Comparison of ENCODE assay signal across 15 mouse cellular contexts in the genomic region with DNA sequence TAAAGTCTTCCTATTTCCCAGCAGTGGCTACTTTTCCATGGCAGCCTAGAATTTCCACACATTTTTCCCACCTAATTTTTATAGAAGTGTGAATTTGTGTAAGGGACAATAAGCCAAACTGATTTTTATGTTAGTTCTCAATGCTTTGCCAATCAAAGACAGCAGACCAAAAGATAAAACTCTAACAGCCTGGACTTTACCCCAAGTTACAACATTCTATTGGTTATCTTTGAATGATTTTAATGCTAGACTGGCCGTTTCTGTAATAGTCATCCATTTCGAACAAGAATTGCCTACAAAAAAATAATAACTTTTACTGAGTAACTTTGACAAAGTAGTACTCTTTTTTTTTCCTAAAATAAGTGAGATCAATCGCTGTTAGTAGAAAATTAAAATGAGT.
DNase-seq lines count a peak whose midpoint lies in the region; ATAC-seq and TF ChIP-seq lines count a peak whose summit lies in the region.
"Had no signal": no experiment of that assay in that cellular context is flagged by ENCODE, and none has a peak within 500 bp of the region (broad histone marks: within the 10 kb centered on the region; RNA-seq: fewer than 3 reads in every experiment).

No protein-coding gene starts in this region.

- H3K27me3 ChIP-seq in forebrain, embryonic 14.5 days (replicated peaks; ENCODE audit: control insufficient read depth, insufficient read depth, low read length): no peaks in the 10 kb centered on the region
- no peaks in the 10 kb centered on the region for H3K27me3 ChIP-seq in hindbrain, embryonic 14.5 days (ENCODE audit: control insufficient read depth, insufficient read depth, low read length)
- H3K27me3 ChIP-seq in midbrain, embryonic 15.5 days (replicated peaks): no peaks in the 10 kb centered on the region
- H3K27me3 ChIP-seq: embryonic facial prominence, embryonic 12.5 days; lung, embryonic 15.5 days had no signal

- ATAC-seq in forebrain, embryonic 14.5 days: no peak
- ATAC-seq in hindbrain, embryonic 14.5 days (ENCODE audit: low FRiP score): no peak
- ATAC-seq in midbrain, embryonic 15.5 days (replicated peaks): no peak
- ATAC-seq: CD4-positive, CD25-positive, alpha-beta regulatory T cell, adult 4 months had no signal

- peaks cover 38% of the 10 kb centered on the region for H3K4me1 ChIP-seq in forebrain, embryonic 14.5 days (ENCODE audit: control insufficient read depth, insufficient read depth, low read length)
- H3K4me1 ChIP-seq in hindbrain, embryonic 14.5 days (replicated peaks; ENCODE audit: control insufficient read depth, insufficient read depth, low read length): peaks cover 10% of the 10 kb centered on the region; the same call in 1 of the 2 replicates
- H3K4me1 ChIP-seq in midbrain, embryonic 15.5 days: peaks cover 24% of the 10 kb centered on the region
- H3K4me1 ChIP-seq: embryonic facial prominence, embryonic 12.5 days had no signal

- peak overlapping the region; percentile 82; the same call in 1 of the 2 replicates for H3K27ac ChIP-seq in layer of hippocampus, adult 2 months
- peak overlapping the region; percentile 86 for H3K27ac ChIP-seq in forebrain, embryonic 14.5 days (ENCODE audit: low read depth, low read length)
- peak overlapping the region; percentile 68; the same call in 1 of the 2 replicates for H3K27ac ChIP-seq in hindbrain, embryonic 14.5 days
- H3K27ac ChIP-seq in midbrain, embryonic 15.5 days: peak overlapping the region; percentile 58
- H3K27ac ChIP-seq: embryonic facial prominence, embryonic 12.5 days had no signal

- no peak overlapping the region for H3K4me2 ChIP-seq in forebrain, embryonic 14.5 days (ENCODE audit: low read length)
- no peak overlapping the region for H3K4me2 ChIP-seq in hindbrain, embryonic 14.5 days (replicated peaks)
- no peak overlapping the region for H3K4me2 ChIP-seq in midbrain, embryonic 15.5 days
- H3K4me2 ChIP-seq: embryonic facial prominence, embryonic 12.5 days; liver, embryonic 11.5 days; lung, embryonic 15.5 days had no signal

- no peak overlapping the region for H3K9ac ChIP-seq in forebrain, embryonic 14.5 days (ENCODE audit: low read length)
- no peak overlapping the region for H3K9ac ChIP-seq in hindbrain, embryonic 14.5 days
- H3K9ac ChIP-seq in midbrain, embryonic 15.5 days: no peak overlapping the region
- H3K9ac ChIP-seq: embryonic facial prominence, embryonic 12.5 days; lung, embryonic 15.5 days had no signal

- no peak for TF ChIP-seq CTCF in layer of hippocampus, adult 2 months (conservative IDR thresholded peaks at IDR 0.05)

- H3K4me3 ChIP-seq in layer of hippocampus, adult 2 months: no peak overlapping the region
- H3K4me3 ChIP-seq in forebrain, embryonic 14.5 days (ENCODE audit: low read depth, low read length): no peak overlapping the region
- H3K4me3 ChIP-seq in hindbrain, embryonic 14.5 days (replicated peaks; ENCODE audit: low read length): no peak overlapping the region
- H3K4me3 ChIP-seq in midbrain, embryonic 15.5 days: no peak overlapping the region
- H3K4me3 ChIP-seq: embryonic facial prominence, embryonic 12.5 days; lung, embryonic 15.5 days had no signal

- H3K9me3 ChIP-seq in forebrain, embryonic 14.5 days (replicated peaks; ENCODE audit: control insufficient read depth, low read length): no peaks in the 10 kb centered on the region
- H3K9me3 ChIP-seq in hindbrain, embryonic 14.5 days (ENCODE audit: control insufficient read depth, low read length): no peaks in the 10 kb centered on the region
- no peaks in the 10 kb centered on the region for H3K9me3 ChIP-seq in midbrain, embryonic 15.5 days
- H3K9me3 ChIP-seq: embryonic facial prominence, embryonic 12.5 days; lung, embryonic 15.5 days had no signal

- WGBS in forebrain, embryonic 14.5 days: 60% methylated on average over 3 of the region's 3 CpGs
- WGBS in hindbrain, embryonic 14.5 days: 56% methylated on average over 3 of the region's 3 CpGs
- 55% methylated on average over 3 of the region's 3 CpGs for WGBS in midbrain, embryonic 15.5 days

- no peak for DNase-seq in layer of hippocampus, adult 2 months (ENCODE audit: low spot score in 2 of 2)
- no peak for DNase-seq in layer of hippocampus, adult 9-10 months (ENCODE audit: low spot score)
- no peak for DNase-seq in forebrain, embryonic 14.5 days (ENCODE audit: low spot score)
- DNase-seq in hindbrain, embryonic 14.5 days (ENCODE audit: low spot score): no peak
- DNase-seq in adrenal gland, adult 8-10 months: no peak
- DNase-seq in adrenal gland, adult (ENCODE audit: inconsistent age in 2 of 2, low spot score in 1 of 2): no peak
- DNase-seq: adrenal gland, postnatal 10 days; cerebellum, adult 2 months; right cerebral cortex, postnatal 25 days; thymus, adult 2 months had no signal

- H3K36me3 ChIP-seq in forebrain, embryonic 14.5 days (ENCODE audit: control insufficient read depth, insufficient read depth, low read length): peaks cover 21% of the 10 kb centered on the region
- H3K36me3 ChIP-seq in hindbrain, embryonic 14.5 days (replicated peaks; ENCODE audit: control insufficient read depth, insufficient read depth): peaks cover 24% of the 10 kb centered on the region
- H3K36me3 ChIP-seq in midbrain, embryonic 15.5 days (replicated peaks): peaks cover 5% of the 10 kb centered on the region; the same call in 1 of the 2 replicates
- H3K36me3 ChIP-seq: embryonic facial prominence, embryonic 12.5 days; lung, embryonic 15.5 days had no signal
